Mouse (Mus musculus) lung, adult 2 months (tissue): ENCODE data around the gene Zfp189.
"Not testable (repeated sequence)": the region's sequence is repeated elsewhere in the genome, so short reads cannot be mapped to it uniquely, and the experiment has no call there.

ENCODE experiments used
- CTCF ChIP-seq: fragments of 200-500 bp; IDR thresholded peaks from 2 replicates; pipeline ENCODE4 v1.5.1; 2011; ENCODE audit warnings: mild to moderate bottlenecking, low read length, control low read depth; ENCODE audit not compliant: insufficient read depth
- POLR2A ChIP-seq: fragments of 200-500 bp; IDR thresholded peaks from 2 replicates; pipeline ENCODE4 v1.6.1; 2011; ENCODE audit warnings: low read depth, mild to moderate bottlenecking, control low read depth, low read length, borderline replicate concordance; ENCODE audit errors: extremely low read depth

- not testable (repeated sequence) for TF ChIP-seq CTCF, POLR2A
Measured at GRCm38 (mm10) chr4:49485934-49486650, 34.9 kb upstream of the Zfp189 start.
